ENCODE assay signal across 22 mouse cellular contexts in genomic region chr10:45109041-45109440, GRCm38 (mm10). TPM values are rescaled to one million over a fixed set of nuclear protein-coding genes. Genes with fewer than 3 reads are reported as not detected.
DNase-seq lines count a peak whose midpoint lies in the region; TF ChIP-seq lines count a peak whose summit lies in the region.
"Had no signal": no experiment of that assay in that cellular context is flagged by ENCODE, and none has a peak within 500 bp of the region (broad histone marks: within the 10 kb centered on the region; RNA-seq: fewer than 3 reads in every experiment).

No protein-coding gene starts in this region.

- no peaks in the 10 kb centered on the region for H3K79me2 ChIP-seq in heart, adult 2 months (replicated peaks; ENCODE audit: control insufficient read depth, insufficient read depth, low read length)

- no peak for TF ChIP-seq CTCF in heart, adult 2 months (IDR thresholded peaks at IDR 0.05)

- H3K9ac ChIP-seq in heart, adult 2 months (ENCODE audit: low read depth, low read length): no peak overlapping the region
- H3K9ac ChIP-seq: embryonic facial prominence, embryonic 12.5 days; forebrain, embryonic 13.5 days had no signal

- no peak for TF ChIP-seq EP300 in heart, adult 2 months (IDR thresholded peaks at IDR 0.05; ENCODE audit: insufficient read depth, low read depth, low read length)

- 96% methylated on average over 8 of the region's 8 CpGs for WGBS in heart, adult 2 months

- DNase-seq in heart, adult 2 months: no peak
- DNase-seq in heart, adult 11 months: no peak
- peak; percentile 36 to 71 for DNase-seq in layer of hippocampus, adult 18-20 months (ENCODE audit: low spot score in 2 of 2)
- no peak for DNase-seq in layer of hippocampus, postnatal 25 days (ENCODE audit: extremely low spot score in 1 of 2, low spot score in 1 of 2)
- DNase-seq in layer of hippocampus, adult 9-11 months: peak; percentile 69
- DNase-seq in layer of hippocampus, postnatal 10 days (ENCODE audit: low spot score in 2 of 2): no peak
- DNase-seq in right cerebral cortex, adult 18-20 months: peak; percentile 40
- DNase-seq in right cerebral cortex, postnatal 36 days (ENCODE audit: low spot score in 2 of 2): no peak
- DNase-seq: adrenal gland, adult 8-10 months; adrenal gland, postnatal 14 days; adrenal gland, postnatal 36 days; B cell, adult 2 months; cerebellum, adult 11-12 months; cerebellum, adult 2 months; cerebellum, adult 9-10 months; cerebellum, postnatal 10 days; cerebellum, postnatal 25 days had no signal

- peaks cover 1% of the 10 kb centered on the region for H3K4me1 ChIP-seq in heart, adult 2 months (ENCODE audit: control insufficient read depth, insufficient read depth, low read length)
- H3K4me1 ChIP-seq: embryonic facial prominence, embryonic 10.5 days; embryonic facial prominence, embryonic 12.5 days had no signal

- H3K27ac ChIP-seq in heart, adult 2 months: peak overlapping the region; percentile 44
- H3K27ac ChIP-seq: embryonic facial prominence, embryonic 10.5 days; embryonic facial prominence, embryonic 12.5 days; forebrain, embryonic 13.5 days had no signal

- no peak for TF ChIP-seq POLR2A in heart, adult 2 months (IDR thresholded peaks at IDR 0.05; ENCODE audit: insufficient read depth, low read depth, low read length)

- no peak overlapping the region for H3K4me3 ChIP-seq in heart, adult 2 months
- H3K4me3 ChIP-seq: embryonic facial prominence, embryonic 10.5 days; embryonic facial prominence, embryonic 12.5 days; forebrain, embryonic 13.5 days had no signal

- H3K27me3 ChIP-seq in heart, adult 2 months (ENCODE audit: control insufficient read depth, insufficient read depth, low read length): no peaks in the 10 kb centered on the region
- H3K27me3 ChIP-seq: CH12.LX; embryonic facial prominence, embryonic 12.5 days; forebrain, embryonic 13.5 days; Patski had no signal

- intact Hi-C loops in heart, adult 2 months (cut with DNase I): no loop called here

- H3K36me3 ChIP-seq in heart, adult 2 months (ENCODE audit: control insufficient read depth, insufficient read depth, low read length): peaks cover 3% of the 10 kb centered on the region; the same call in 1 of the 2 replicates

RNA-seq across cellular contexts. Expression of gene Prep, which starts 42.0 kb away (rescaled TPM):
- 10 to 100 TPM; 12.1 to 13.8 TPM for total RNA-seq in heart, adult 2 months (2021)
- 7.9 and 11.8 TPM in 2 replicates for polyA plus RNA-seq in heart, adult 2 months (2012; rRNA removed)
- 1 to 10 TPM; 8.2 to 8.8 TPM for total RNA-seq in layer of hippocampus, adult 18-20 months (2021)
- 10 to 100 TPM in 1 of 2 experiments, 1 to 10 TPM in 1; 9.5 to 10.3 TPM for total RNA-seq in layer of hippocampus, postnatal 25 days (2021)
- 10 to 100 TPM; 16.9 to 19.5 TPM for total RNA-seq in layer of hippocampus, postnatal 10 days (2021)

Comparison
In these comparisons a context has a peak if more than half of its experiments do, and no peak if none do; other contexts are left out.
1. DNase-seq: peak in layer of hippocampus, adult 18-20 months (2 of 2), layer of hippocampus, adult 9-11 months (single experiment) and right cerebral cortex, adult 18-20 months (single experiment); none in heart, adult 2 months (0 of 2), heart, adult 11 months (single experiment), layer of hippocampus, postnatal 25 days (0 of 2), layer of hippocampus, postnatal 10 days (0 of 2) and right cerebral cortex, postnatal 36 days (0 of 2).